Mouse (Mus musculus): ENCODE data around the gene Cphx3. TPM values are rescaled to one million over a fixed set of nuclear protein-coding genes. Genes with fewer than 3 reads are reported as not detected.

Cphx3 gene
- polyA plus RNA-seq (2014; fragmentation: Illumina TruSeq; extraction: RNeasy Lipid Tissue Mini Kit (QIAGEN cat#74804); ENCODE audit: low replicate concordance), result not detected

GRCm38 (mm10) chr14:26081997-26082396 lies at the start of gene Cphx3:
TSS of gene Cphx3 (plus strand) at chr14:26082297.

GRCm38 (mm10) chr14:26042611-26043010 lies 39.5 kb upstream of the Cphx3 start, which contains the start of gene Gm9780:
TSS of gene Gm9780 (minus strand) at chr14:26042711.

GRCm38 (mm10) chr14:26067325-26067633 lies 14.8 kb upstream of the Cphx3 start, which contains the start of gene Tmem254c:
TSS of gene Tmem254c (minus strand) at chr14:26067355.

DNA sequence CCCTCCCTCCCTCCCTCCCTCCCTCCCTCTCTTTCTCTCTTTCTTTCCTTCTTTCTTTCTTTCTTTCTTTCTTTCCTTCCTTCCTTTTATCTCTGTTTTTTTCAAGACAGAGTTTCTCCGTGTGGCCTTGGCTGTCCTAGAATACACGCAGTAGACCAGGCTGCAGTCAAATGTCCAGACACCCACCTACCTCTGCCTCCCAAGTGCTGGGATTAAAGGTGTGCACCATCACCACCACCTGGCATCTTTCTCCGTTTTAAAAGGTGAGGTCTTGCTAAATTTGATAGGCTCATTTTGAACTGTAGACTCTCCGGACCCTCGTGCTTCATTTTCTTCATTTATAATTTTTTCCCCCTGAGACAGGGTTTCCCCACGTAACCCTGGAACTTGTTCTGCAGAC lies 881 bp upstream of the Cphx3 start, which contains the start of gene Cphx2:
Gene Cphx2, plus strand, starts transcription at position 301 of the 400 bp plus-strand sequence.

DNA sequence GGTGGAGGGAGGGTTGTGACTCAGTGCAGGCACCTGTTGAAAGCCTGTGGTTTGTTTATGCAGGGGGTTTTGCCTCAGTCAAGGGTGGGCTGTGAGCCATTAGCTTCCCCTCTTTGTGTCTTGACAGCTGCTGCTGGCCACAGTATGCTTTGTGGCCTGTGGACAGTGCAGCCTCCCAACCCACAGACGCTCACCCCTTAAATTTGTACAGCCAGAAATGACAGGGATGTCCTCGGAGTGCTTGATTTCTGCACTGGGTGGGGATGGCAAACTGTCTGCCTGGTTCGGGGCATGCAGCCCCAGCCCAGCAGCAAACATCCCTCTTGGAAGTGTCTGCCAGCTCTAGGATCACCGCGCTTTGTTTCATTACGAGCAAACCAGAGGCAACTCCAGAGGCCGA lies 36.1 kb downstream of the Cphx3 start, which contains the start of gene Duxbl2:
Gene Duxbl2, plus strand, starts transcription at position 200 of the 400 bp plus-strand sequence.

GRCm38 (mm10) chr14:26182380-26182779 lies 100.3 kb downstream of the Cphx3 start, which contains the start of gene Plac9b:
TSS of gene Plac9b (minus strand) at chr14:26182480.

GRCm38 (mm10) chr14:26206926-26207247 lies 124.8 kb downstream of the Cphx3 start, which contains the start of gene Tmem254b:
TSS of gene Tmem254b (minus strand) at chr14:26207041.

DNA sequence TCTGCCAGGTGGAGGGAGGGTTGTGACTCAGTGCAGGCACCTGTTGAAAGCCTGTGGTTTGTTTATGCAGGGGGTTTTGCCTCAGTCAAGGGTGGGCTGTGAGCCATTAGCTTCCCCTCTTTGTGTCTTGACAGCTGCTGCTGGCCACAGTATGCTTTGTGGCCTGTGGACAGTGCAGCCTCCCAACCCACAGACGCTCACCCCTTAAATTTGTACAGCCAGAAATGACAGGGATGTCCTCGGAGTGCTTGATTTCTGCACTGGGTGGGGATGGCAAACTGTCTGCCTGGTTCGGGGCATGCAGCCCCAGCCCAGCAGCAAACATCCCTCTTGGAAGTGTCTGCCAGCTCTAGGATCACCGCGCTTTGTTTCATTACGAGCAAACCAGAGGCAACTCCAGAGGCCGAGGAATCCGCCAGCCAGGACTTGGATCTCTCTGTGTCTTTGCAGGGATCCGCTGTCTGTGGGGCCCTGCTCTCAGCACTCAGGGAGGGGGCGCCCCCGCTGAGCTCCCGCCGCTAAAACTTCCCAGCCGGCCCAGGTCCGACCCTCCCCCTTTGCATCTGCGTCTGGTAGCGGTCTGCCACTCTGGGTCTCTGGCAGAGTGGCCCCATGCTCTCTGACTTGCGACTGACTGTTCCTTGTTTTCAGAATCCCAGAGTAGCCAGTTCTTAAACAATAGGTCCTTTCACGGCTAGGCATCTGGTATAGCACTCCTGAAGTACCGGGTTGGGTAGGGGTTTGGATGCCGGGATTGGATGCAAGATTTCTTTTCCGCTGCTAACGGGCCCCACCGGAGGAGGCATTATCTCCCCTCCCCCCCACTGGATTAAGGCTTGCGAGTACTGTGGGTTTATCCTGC lies 175.9 kb downstream of the Cphx3 start, which contains the start of gene Duxbl3:
Gene Duxbl3, plus strand, starts transcription at position 207 of the 862 bp plus-strand sequence.

Other genes with a start within 250 kb of the Cphx3 start
- 31.5 TPM for gene Anxa11, start 240.1 kb upstream of the Cphx3 start, polyA plus RNA-seq (2014; fragmentation: Illumina TruSeq; extraction: RNeasy Lipid Tissue Mini Kit (QIAGEN cat#74804); ENCODE audit: low replicate concordance)
- not detected for gene Plac9a, start 179.2 kb upstream of the Cphx3 start, polyA plus RNA-seq (2014; fragmentation: Illumina TruSeq; extraction: RNeasy Lipid Tissue Mini Kit (QIAGEN cat#74804); ENCODE audit: low replicate concordance)
- 15.9 TPM for gene Tmem254a, start 154.6 kb upstream of the Cphx3 start, polyA plus RNA-seq (2014; fragmentation: Illumina TruSeq; extraction: RNeasy Lipid Tissue Mini Kit (QIAGEN cat#74804); ENCODE audit: low replicate concordance)
- gene Cphx1, start 144.0 kb upstream of the Cphx3 start, polyA plus RNA-seq (2014; fragmentation: Illumina TruSeq; extraction: RNeasy Lipid Tissue Mini Kit (QIAGEN cat#74804); ENCODE audit: low replicate concordance), result not detected
- not detected for gene Duxbl1, start 103.7 kb upstream of the Cphx3 start, polyA plus RNA-seq (2014; fragmentation: Illumina TruSeq; extraction: RNeasy Lipid Tissue Mini Kit (QIAGEN cat#74804); ENCODE audit: low replicate concordance)
- 1.6 TPM for gene Gm9780, start 39.6 kb upstream of the Cphx3 start, polyA plus RNA-seq (2014; fragmentation: Illumina TruSeq; extraction: RNeasy Lipid Tissue Mini Kit (QIAGEN cat#74804); ENCODE audit: low replicate concordance)
- not detected for gene Tmem254c, start 14.9 kb upstream of the Cphx3 start, polyA plus RNA-seq (2014; fragmentation: Illumina TruSeq; extraction: RNeasy Lipid Tissue Mini Kit (QIAGEN cat#74804); ENCODE audit: low replicate concordance)
- gene Cphx2, start 781 bp upstream of the Cphx3 start, polyA plus RNA-seq (2014; fragmentation: Illumina TruSeq; extraction: RNeasy Lipid Tissue Mini Kit (QIAGEN cat#74804); ENCODE audit: low replicate concordance), result not detected
- gene Duxbl2, start 36.1 kb downstream of the Cphx3 start, polyA plus RNA-seq (2014; fragmentation: Illumina TruSeq; extraction: RNeasy Lipid Tissue Mini Kit (QIAGEN cat#74804); ENCODE audit: low replicate concordance), result 0.48 TPM
- not detected for gene Plac9b, start 100.2 kb downstream of the Cphx3 start, polyA plus RNA-seq (2014; fragmentation: Illumina TruSeq; extraction: RNeasy Lipid Tissue Mini Kit (QIAGEN cat#74804); ENCODE audit: low replicate concordance)
- gene Tmem254b, start 124.7 kb downstream of the Cphx3 start, polyA plus RNA-seq (2014; fragmentation: Illumina TruSeq; extraction: RNeasy Lipid Tissue Mini Kit (QIAGEN cat#74804); ENCODE audit: low replicate concordance), result 47.7 TPM
- gene Duxbl3, start 175.7 kb downstream of the Cphx3 start, polyA plus RNA-seq (2014; fragmentation: Illumina TruSeq; extraction: RNeasy Lipid Tissue Mini Kit (QIAGEN cat#74804); ENCODE audit: low replicate concordance), result not detected